Mouse (Mus musculus) midbrain, embryonic 14.5 days (tissue): ENCODE results near the gene Cldn19. TPM values are rescaled to one million over a fixed set of nuclear protein-coding genes. Genes with fewer than 3 reads are reported as not detected.

Source experiments
- ATAC-seq: fragments of 200-750 bp; cut with Nextera tagmentation; 2 replicates; pipeline ENCODE4 v1.8.0; 2017; ENCODE audit warnings: moderate number of reproducible peaks, moderate library complexity; ENCODE audit not compliant: low FRiP score, low TSS enrichment
- DNase-seq: peaks from one replicate; pipeline ENCODE4 v3.0.0-alpha.2; 2015
- H3K27ac ChIP-seq: fragments of 300-500 bp; sonication (generic); replicated peaks from 2 replicates; pipeline ENCODE4 v1.5.1; 2014; ENCODE audit warnings: mild to moderate bottlenecking, low read depth, low read length, moderate library complexity
- H3K27me3 ChIP-seq: fragments of 300-500 bp; sonication (generic); 2 replicates; pipeline ENCODE4 v1.6.1; 2014; ENCODE audit warnings: low read length, control low read depth, mixed read lengths; ENCODE audit not compliant: control insufficient read depth, insufficient read depth
- H3K36me3 ChIP-seq: fragments of 300-500 bp; sonication (generic); 2 replicates; pipeline ENCODE4 v1.6.1; 2014; ENCODE audit warnings: low read length, control low read depth; ENCODE audit not compliant: control insufficient read depth, insufficient read depth
- H3K4me1 ChIP-seq: fragments of 300-500 bp; sonication (generic); 2 replicates; pipeline ENCODE4 v1.6.1; 2014; ENCODE audit warnings: mild to moderate bottlenecking, antibody characterized with exemption, low read length, control low read depth; ENCODE audit not compliant: control insufficient read depth, insufficient read depth
- H3K4me2 ChIP-seq: fragments of 300-500 bp; sonication (generic); 2 replicates; pipeline ENCODE4 v1.6.1; 2014; ENCODE audit warnings: mild to moderate bottlenecking, low read length, moderate library complexity
- H3K4me3 ChIP-seq: fragments of 300-500 bp; sonication (generic); replicated peaks from 2 replicates; pipeline ENCODE4 v1.5.1; 2014; ENCODE audit warnings: low read depth, low read length
- H3K9ac ChIP-seq: fragments of 300-500 bp; sonication (generic); replicated peaks from 2 replicates; pipeline ENCODE4 v1.6.1; 2014; ENCODE audit warnings: mild to moderate bottlenecking, low read length, moderate library complexity
- H3K9me3 ChIP-seq: fragments of 300-500 bp; sonication (generic); 2 replicates; pipeline ENCODE4 v1.6.1; 2016; ENCODE audit warnings: low read length, control low read depth, mixed read lengths; ENCODE audit not compliant: control insufficient read depth
- WGBS: fragments of 180-500 bp; shearing (Covaris S2); extraction: QIAGEN DNeasy Blood & Tissue Kit; methylation state at CpG from one replicate; pipeline ENCODE4 v1.1.7; 2014; 5-methylcytosine and 5-hydroxymethylcytosine counted together
- polyA plus RNA-seq: library from polyadenylated mRNA; unstranded; fragments of >200 nt; fragmentation: Nextera tagmentation; extraction: Ambion mirVana; gene quantifications from 2 replicates; pipeline ENCODE4 v1.2.1, GENCODE M21; 2014

Cldn19 gene
- polyA plus RNA-seq, 1 experiment from 2014 or later = 1.4 TPM

DNA sequence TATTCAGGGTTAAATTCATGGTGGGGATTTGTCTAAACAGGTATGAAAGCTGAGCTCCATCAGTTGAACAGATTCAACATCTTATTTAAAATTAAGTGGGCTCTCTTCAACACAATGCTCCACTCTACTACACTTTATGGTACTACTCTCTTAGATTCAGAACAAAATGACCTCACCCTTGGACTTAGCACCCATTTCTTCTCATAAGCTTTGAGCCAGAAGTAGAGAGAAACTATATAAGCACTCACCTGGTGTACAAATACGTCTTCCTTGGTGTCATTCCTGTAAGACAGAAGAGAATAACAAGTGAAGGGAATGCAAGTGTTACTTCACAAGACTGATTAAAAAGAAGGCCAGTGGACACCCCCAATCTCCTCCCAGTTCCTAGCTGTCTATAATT, 29.6 kb downstream of the Cldn19 start:
- no peak overlapping the region for H3K9ac ChIP-seq
- no peak for ATAC-seq
- no peaks in the 10 kb centered on the region for H3K9me3 ChIP-seq
- no peak for DNase-seq
- H3K4me1 ChIP-seq = peaks cover 4% of the 10 kb centered on the region; the same call in 1 of the 2 replicates
- H3K27me3 ChIP-seq = no peaks in the 10 kb centered on the region
- H3K4me3 ChIP-seq = no peak overlapping the region
- WGBS = 92% methylated on average over 1 of the region's 1 CpGs
- H3K36me3 ChIP-seq = peaks cover 51% of the 10 kb centered on the region
- H3K27ac ChIP-seq = no peak overlapping the region
- no peak overlapping the region for H3K4me2 ChIP-seq

DNA sequence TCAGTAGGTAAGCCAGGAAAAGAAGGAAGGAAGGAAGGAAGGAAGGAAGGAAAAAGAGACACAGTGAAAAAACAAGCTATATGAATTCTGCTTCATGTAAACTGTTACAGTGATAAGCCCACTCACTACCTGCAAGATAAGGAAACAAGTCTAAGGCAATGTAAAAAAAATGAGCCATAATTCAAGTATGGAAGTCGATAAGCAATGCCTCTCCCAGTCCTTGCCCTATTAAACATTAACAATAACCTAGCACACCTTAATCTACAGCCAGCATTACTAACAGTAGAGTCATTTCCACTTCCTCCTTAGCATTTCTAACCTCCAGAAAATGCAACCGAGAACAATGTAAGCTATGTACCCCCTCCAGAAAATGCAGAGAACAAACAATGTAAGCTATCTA, 30.1 kb downstream of the Cldn19 start:
- Histone ChIP-seq H3K4me1 (peaks cover 6% of the 10 kb centered on the region; the same call in 1 of the 2 replicates), H3K4me2 (no peak overlapping the region), H3K36me3 (peaks cover 47% of the 10 kb centered on the region), H3K27ac (no peak overlapping the region), H3K4me3 (no peak overlapping the region), H3K9me3 (no peaks in the 10 kb centered on the region), H3K9ac (no peak overlapping the region), H3K27me3 (no peaks in the 10 kb centered on the region)
- 93% methylated on average over 2 of the region's 2 CpGs for WGBS
- DNase-seq (no peak), ATAC-seq (no peak)

DNA sequence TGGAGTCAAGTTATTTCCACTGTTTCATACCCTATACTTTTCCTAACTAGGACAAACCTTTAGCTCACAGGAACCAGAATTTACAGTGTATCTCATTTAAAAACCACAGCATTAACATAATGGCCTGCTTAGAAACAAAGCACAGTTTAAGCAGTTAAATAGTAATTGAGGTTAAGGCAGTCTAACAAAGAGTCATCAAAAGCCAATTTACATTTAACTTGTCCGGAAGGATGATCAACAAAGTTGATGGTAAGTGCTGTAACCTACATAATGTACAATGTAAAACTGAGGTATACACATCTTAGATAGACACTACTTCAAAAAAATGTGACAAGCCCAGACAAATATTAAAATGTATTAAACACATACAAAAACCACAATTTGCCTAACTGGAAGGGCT, 36.7 kb downstream of the Cldn19 start:
- Histone ChIP-seq H3K27me3 (no peaks in the 10 kb centered on the region), H3K4me2 (peak overlapping the region; percentile 72), H3K9ac (peak overlapping the region; percentile 85; the same call in 1 of the 2 replicates), H3K4me1 (peaks cover 19% of the 10 kb centered on the region), H3K27ac (no peak overlapping the region), H3K9me3 (no peaks in the 10 kb centered on the region), H3K4me3 (peak overlapping the region; percentile 93), H3K36me3 (peaks cover 8% of the 10 kb centered on the region; the same call in 1 of the 2 replicates)
- DNase-seq (no peak), ATAC-seq (no peak)
- WGBS = 91% methylated on average over 1 of the region's 1 CpGs

DNA sequence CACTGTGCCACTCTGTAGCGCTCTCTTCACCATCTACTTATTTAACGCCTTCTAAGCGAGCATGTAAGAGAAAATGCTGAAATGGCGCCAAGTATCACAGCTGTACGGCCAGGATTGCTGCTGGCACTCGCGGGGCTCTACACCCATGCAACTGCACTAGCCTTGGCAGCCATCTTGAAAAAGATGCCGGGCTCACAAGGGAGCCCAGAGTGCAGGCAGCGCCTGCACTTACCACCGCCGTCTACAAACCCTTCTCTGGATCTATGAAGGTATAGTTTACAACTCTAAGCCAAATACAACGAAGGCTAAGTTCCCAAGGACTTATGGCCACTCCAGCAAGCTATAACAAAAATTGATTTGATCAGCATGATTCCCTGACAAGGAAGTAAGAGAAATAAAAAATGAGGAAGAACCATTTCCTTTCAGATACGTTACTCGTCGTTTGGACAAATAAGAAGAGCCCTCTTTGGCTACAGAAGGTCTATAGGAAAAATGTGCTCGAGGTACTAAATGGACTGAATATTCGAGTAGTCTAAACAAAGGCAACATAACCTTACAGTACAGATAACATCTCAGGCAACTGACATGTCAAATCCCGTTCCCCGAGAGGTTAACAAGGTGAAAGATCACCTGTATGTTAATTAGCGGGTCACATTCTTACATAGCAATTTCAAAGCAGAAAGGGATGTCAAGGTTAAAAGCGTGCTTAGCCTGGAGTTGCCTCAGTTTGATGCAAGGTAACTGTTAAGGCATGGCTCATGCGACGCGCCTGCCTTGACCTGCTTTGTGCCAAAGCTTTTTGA, 37.8 kb downstream of the Cldn19 start:
- ATAC-seq (no peak), DNase-seq (peak; percentile 81)
- Histone ChIP-seq H3K27me3 (no peaks in the 10 kb centered on the region), H3K4me2 (peak overlapping the region; percentile 72), H3K9me3 (no peaks in the 10 kb centered on the region), H3K4me1 (peaks cover 17% of the 10 kb centered on the region), H3K9ac (peak overlapping the region; percentile 85), H3K36me3 (peaks cover 8% of the 10 kb centered on the region; the same call in 1 of the 2 replicates), H3K4me3 (peak overlapping the region; percentile 93), H3K27ac (peak overlapping the region; percentile 87)
- WGBS = 1% methylated on average over 24 of the region's 24 CpGs

DNA sequence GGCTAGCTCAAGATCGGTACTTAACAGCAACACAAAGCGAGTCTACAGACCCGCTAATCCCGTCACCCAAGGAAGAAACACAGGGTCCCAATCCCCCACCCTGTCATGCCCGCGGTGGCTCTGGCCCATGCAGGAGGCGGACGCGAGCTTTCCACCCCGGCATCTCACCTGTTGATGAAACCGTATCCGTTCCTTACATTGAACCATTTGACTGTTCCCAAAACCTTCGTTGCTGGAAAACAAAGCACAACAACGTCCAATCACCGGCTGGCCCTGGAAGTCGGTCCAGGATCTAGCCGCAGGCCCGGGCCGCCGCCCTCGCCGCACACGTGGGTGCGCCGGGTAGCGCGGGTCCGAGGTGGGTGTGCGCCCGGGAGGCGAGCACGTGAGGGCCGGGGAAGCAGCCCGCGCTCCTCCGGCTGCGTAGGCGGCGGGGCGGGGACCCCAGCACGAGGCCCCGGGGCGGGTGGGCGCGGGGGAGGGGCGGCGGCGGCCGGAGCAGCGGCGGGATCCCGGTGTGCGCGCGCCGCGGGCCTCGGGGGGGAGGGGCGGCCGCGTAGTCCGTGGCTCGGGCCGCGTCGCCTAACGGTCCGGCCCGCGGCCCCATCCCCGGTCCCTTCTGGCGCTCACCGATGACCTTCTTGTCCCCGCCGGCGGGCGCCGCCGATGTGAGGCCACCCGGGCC, 38.5 kb downstream of the Cldn19 start:
- peaks cover 8% of the 10 kb centered on the region; the same call in 1 of the 2 replicates for H3K36me3 ChIP-seq
- under 1% methylated on average over 55 of the region's 80 CpGs for WGBS
- peaks cover 17% of the 10 kb centered on the region for H3K4me1 ChIP-seq
- H3K4me3 ChIP-seq = peak overlapping the region; percentile 93
- H3K27me3 ChIP-seq = no peaks in the 10 kb centered on the region
- no peaks in the 10 kb centered on the region for H3K9me3 ChIP-seq
- ATAC-seq = peak; percentile 18
- peak overlapping the region; percentile 72 for H3K4me2 ChIP-seq
- peak overlapping the region; percentile 85 for H3K9ac ChIP-seq
- H3K27ac ChIP-seq = peak overlapping the region; percentile 87
- DNase-seq = peak; percentile 56

DNA sequence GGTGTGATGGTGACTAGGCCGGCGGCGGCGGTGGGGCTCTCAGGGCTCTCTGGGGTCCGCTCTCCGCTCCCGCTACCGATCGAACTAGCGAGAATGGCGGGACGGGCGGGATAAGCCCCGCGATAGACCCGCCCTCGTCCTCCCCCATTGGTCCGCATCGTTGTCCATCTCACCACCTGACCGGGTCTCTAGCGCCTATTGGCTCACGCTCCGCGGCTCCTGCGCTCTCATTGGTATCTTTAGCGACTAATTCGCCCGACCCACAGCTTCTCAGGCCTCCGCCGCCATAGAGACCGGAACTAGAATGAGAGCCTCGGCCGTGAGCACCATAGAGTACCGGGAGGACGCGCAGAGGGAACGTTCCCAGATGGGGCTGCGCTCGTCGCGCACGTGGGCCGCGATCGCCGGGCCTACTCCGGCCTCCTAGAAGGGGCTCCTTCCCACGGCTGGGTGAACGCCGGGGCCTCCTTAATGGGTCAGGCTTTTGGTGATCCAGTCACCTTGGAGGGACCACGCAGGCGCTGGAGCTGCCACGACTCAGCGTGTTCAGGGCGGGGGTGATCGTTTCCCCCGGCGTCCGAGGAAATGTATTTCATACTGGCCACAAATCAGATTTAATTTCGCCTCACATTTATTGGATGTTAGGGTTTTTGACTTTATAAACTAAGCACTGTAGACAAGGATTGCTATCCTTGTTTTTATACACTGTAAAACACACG, 39.4 kb downstream of the Cldn19 start, which contains the start of gene Ybx1:
Ybx1 (minus strand) TSS at position 190 of the 719 bp plus-strand sequence.
- peaks cover 17% of the 10 kb centered on the region for H3K4me1 ChIP-seq
- peaks cover 6% of the 10 kb centered on the region; the same call in 1 of the 2 replicates for H3K36me3 ChIP-seq
- H3K9me3 ChIP-seq = no peaks in the 10 kb centered on the region
- DNase-seq (peak; percentile 99), ATAC-seq (peak; percentile 99)
- WGBS = under 1% methylated on average over 61 of the region's 61 CpGs
- H3K27ac ChIP-seq = peak within 1 kb of the TSS; percentile 93
- peak within 1 kb of the TSS; percentile 85 for H3K9ac ChIP-seq
- peak within 1 kb of the TSS; percentile 72 for H3K4me2 ChIP-seq
- no peaks in the 10 kb centered on the region for H3K27me3 ChIP-seq
- peak within 1 kb of the TSS; percentile 93 for H3K4me3 ChIP-seq

DNA sequence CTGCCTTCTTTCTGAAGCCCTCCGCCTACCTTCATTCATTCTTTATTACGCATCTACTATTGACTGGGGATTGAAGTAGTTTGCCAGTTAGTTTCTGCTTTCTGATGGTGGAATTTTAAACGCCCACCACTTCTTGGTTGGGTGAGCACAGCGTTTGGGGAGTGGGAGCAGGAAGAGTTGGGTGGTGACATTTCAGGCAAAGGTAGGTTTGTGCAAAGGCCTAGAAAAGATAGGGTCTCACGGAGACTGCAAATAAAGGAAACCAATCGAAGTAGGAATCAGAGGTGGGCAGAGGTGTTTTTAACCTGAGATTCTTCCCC, 39.9 kb downstream of the Cldn19 start:
- H3K9ac ChIP-seq = peak overlapping the region; percentile 74
- H3K4me2 ChIP-seq = peak overlapping the region; percentile 65
- H3K4me1 ChIP-seq = peaks cover 14% of the 10 kb centered on the region
- peak overlapping the region; percentile 93 for H3K4me3 ChIP-seq
- no peak for ATAC-seq
- H3K36me3 ChIP-seq = peaks cover 6% of the 10 kb centered on the region; the same call in 1 of the 2 replicates
- no peaks in the 10 kb centered on the region for H3K27me3 ChIP-seq
- 6% methylated on average over 6 of the region's 6 CpGs for WGBS
- peak overlapping the region; percentile 93 for H3K27ac ChIP-seq
- DNase-seq = no peak
- H3K9me3 ChIP-seq = no peaks in the 10 kb centered on the region

DNA sequence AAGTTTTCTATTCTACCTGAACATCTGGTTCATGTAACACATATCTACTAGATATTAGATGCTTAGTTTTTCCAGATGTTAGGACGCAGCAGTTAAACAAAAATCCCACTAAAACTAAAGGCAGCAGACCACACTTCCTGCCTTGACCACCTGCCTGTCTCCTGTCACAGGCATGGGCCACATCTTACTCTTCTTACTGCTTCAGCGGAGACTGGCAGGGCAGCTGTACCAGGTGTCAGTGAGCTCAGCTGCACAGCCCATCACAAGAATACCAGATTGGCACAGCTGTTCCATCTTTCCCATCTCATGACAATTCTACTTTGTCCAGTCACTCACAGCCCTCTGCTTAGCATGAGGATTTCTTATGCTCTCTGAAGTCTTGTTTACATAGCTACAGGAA, 42.1 kb downstream of the Cldn19 start:
- no peaks in the 10 kb centered on the region for H3K27me3 ChIP-seq
- H3K4me3 ChIP-seq = no peak overlapping the region
- H3K27ac ChIP-seq = no peak overlapping the region
- H3K4me1 ChIP-seq = no peaks in the 10 kb centered on the region
- DNase-seq (no peak), ATAC-seq (no peak)
- no peaks in the 10 kb centered on the region for H3K36me3 ChIP-seq
- H3K9me3 ChIP-seq = no peaks in the 10 kb centered on the region
- no peak overlapping the region for H3K4me2 ChIP-seq
- 95% methylated on average over 2 of the region's 2 CpGs for WGBS
- no peak overlapping the region for H3K9ac ChIP-seq
